Mouse (Mus musculus) left cerebral cortex, adult 8-10 months (tissue): ENCODE results near the gene Fcrl5. TPM values are rescaled to one million over a fixed set of nuclear protein-coding genes. Genes with fewer than 3 reads are reported as not detected.

Experiments
- DNase-seq, 2 experiments: peaks; one replicate each; pipeline ENCODE4 v3.0.0; 2022; ENCODE audit warnings: low spot score in 2 of 2
- total RNA-seq, 4 experiments: library from RNA; stranded (reverse); gene quantifications; 2 replicates each; pipeline ENCODE4 v1.2.4; 2022

The Fcrl5 gene
- total RNA-seq, 4 experiments from 2014 or later, result not detected

GRCm38 (mm10) chr3:87500088-87501055 lies 64.8 kb downstream of the Fcrl5 start:
- no peak for DNase-seq

- DNase-seq, result no peak
Observed at GRCm38 (mm10) chr3:87501151-87501550, 65.6 kb downstream of the Fcrl5 start.

GRCm38 (mm10) chr3:87502771-87503170 lies 67.2 kb downstream of the Fcrl5 start:
- DNase-seq, result no peak

GRCm38 (mm10) chr3:87504330-87504729 lies 68.8 kb downstream of the Fcrl5 start:
- no peak for DNase-seq

GRCm38 (mm10) chr3:87504749-87505425 lies 69.3 kb downstream of the Fcrl5 start:
- DNase-seq, result no peak

GRCm38 (mm10) chr3:87506456-87507416 lies 71.2 kb downstream of the Fcrl5 start:
- no peak for DNase-seq

GRCm38 (mm10) chr3:87508205-87508901 lies 72.8 kb downstream of the Fcrl5 start:
- peak; percentile 63 to 65 for DNase-seq

GRCm38 (mm10) chr3:87509061-87509460 lies 73.5 kb downstream of the Fcrl5 start:
- no peak for DNase-seq

GRCm38 (mm10) chr3:87510832-87511231 lies 75.3 kb downstream of the Fcrl5 start:
- no peak for DNase-seq

- no peak for DNase-seq
Observed at GRCm38 (mm10) chr3:87511971-87512765, 76.6 kb downstream of the Fcrl5 start.

GRCm38 (mm10) chr3:87515567-87516081 lies 80.1 kb downstream of the Fcrl5 start:
- DNase-seq, result no peak

- no peak for DNase-seq
Observed at GRCm38 (mm10) chr3:87518425-87518824, 82.9 kb downstream of the Fcrl5 start.

- DNase-seq, result no peak
Observed at GRCm38 (mm10) chr3:87521126-87521525, 85.6 kb downstream of the Fcrl5 start.

GRCm38 (mm10) chr3:87521833-87522232 lies 86.3 kb downstream of the Fcrl5 start:
- no peak for DNase-seq

- no peak for DNase-seq
Observed at GRCm38 (mm10) chr3:87523701-87524100, 88.1 kb downstream of the Fcrl5 start.

- DNase-seq, result peak; percentile 79 to 85
Observed at GRCm38 (mm10) chr3:87525043-87525836, 89.7 kb downstream of the Fcrl5 start, which contains the start of gene Etv3. Etv3 (plus strand) TSS chr3:87525407.

GRCm38 (mm10) chr3:87525837-87526570 lies 90.4 kb downstream of the Fcrl5 start:
- DNase-seq, result no peak

- no peak for DNase-seq
Observed at GRCm38 (mm10) chr3:87527139-87527538, 91.6 kb downstream of the Fcrl5 start.
